Mouse (Mus musculus): ENCODE results near the gene Frmpd1. TPM values are rescaled to one million over a fixed set of nuclear protein-coding genes. Genes with fewer than 3 reads are reported as not detected.
A peak's percentile ranks its signal among the peaks of the same experiment; 100 is the strongest.

The Frmpd1 gene
- polyA plus RNA-seq, 1 experiment from 2014 or later: 5.3 TPM

- Histone ChIP-seq H3K4me3 (ENCODE audit: low read depth, low read length) (no peak overlapping the region), H3K4me2 (ENCODE audit: low read depth, low read length) (no peak overlapping the region), H3K36me3 (ENCODE audit: control insufficient read depth, insufficient read depth, low read length) (no peaks in the 10 kb centered on the region), H3K27ac (replicated peaks; ENCODE audit: low read depth, low read length) (no peak overlapping the region), H3K4me1 (ENCODE audit: control insufficient read depth, insufficient read depth, low read length) (0 out of 2 replicates have a peak, but pooled peaks cover 3% of the 10 kb centered on the region), H3K9me3 (ENCODE audit: control insufficient read depth, low read length) (no peaks in the 10 kb centered on the region), H3K27me3 (replicated peaks; ENCODE audit: control insufficient read depth, insufficient read depth, low read length) (no peaks in the 10 kb centered on the region), H3K9ac (ENCODE audit: low read depth, low read length) (no peak overlapping the region)
- 63% methylated on average over 11 of the region's 11 CpGs for WGBS
- no peak for DNase-seq (ENCODE audit: low spot score)
- no peak for ATAC-seq (ENCODE audit: low read depth)
Observed at GRCm38 (mm10) chr4:45212342-45213063, 27.8 kb downstream of the Frmpd1 start.

- Histone ChIP-seq H3K4me2 (ENCODE audit: low read depth, low read length) (no peak overlapping the region), H3K27me3 (replicated peaks; ENCODE audit: control insufficient read depth, insufficient read depth, low read length) (no peaks in the 10 kb centered on the region), H3K4me3 (ENCODE audit: low read depth, low read length) (no peak overlapping the region), H3K4me1 (ENCODE audit: control insufficient read depth, insufficient read depth, low read length) (no peaks in the 10 kb centered on the region), H3K9me3 (ENCODE audit: control insufficient read depth, low read length) (no peaks in the 10 kb centered on the region), H3K36me3 (ENCODE audit: control insufficient read depth, insufficient read depth, low read length) (no peaks in the 10 kb centered on the region), H3K9ac (ENCODE audit: low read depth, low read length) (no peak overlapping the region), H3K27ac (replicated peaks; ENCODE audit: low read depth, low read length) (no peak overlapping the region)
- ATAC-seq (ENCODE audit: low read depth) (no peak), DNase-seq (ENCODE audit: low spot score) (no peak)
- 84% methylated on average over 8 of the region's 8 CpGs for WGBS
Observed at GRCm38 (mm10) chr4:45219946-45220345, 35.3 kb downstream of the Frmpd1 start.

DNA sequence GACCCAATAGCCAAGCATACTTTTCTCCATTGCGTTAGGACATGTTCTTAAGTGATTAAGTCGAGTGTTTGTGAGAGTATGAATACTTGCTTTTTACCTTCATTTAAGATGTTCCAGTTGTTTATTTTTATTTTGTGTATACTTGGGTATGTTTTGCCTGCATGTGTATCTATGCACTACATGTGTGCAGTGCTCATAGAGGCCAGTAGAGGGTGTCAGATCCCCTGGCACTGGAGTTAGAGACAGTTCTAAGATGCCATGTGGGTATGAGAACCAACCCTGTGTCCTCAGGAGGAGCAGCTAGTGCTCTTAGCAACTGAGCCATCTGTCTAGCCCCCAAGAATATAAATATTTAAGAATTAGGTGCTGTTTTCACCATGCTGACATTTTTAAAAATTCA lies 37.7 kb downstream of the Frmpd1 start:
- Histone ChIP-seq H3K27me3 (replicated peaks; ENCODE audit: control insufficient read depth, insufficient read depth, low read length) (no peaks in the 10 kb centered on the region), H3K9me3 (ENCODE audit: control insufficient read depth, low read length) (no peaks in the 10 kb centered on the region), H3K4me3 (ENCODE audit: low read depth, low read length) (no peak overlapping the region), H3K4me2 (ENCODE audit: low read depth, low read length) (no peak overlapping the region), H3K27ac (replicated peaks; ENCODE audit: low read depth, low read length) (no peak overlapping the region), H3K4me1 (ENCODE audit: control insufficient read depth, insufficient read depth, low read length) (no peaks in the 10 kb centered on the region), H3K9ac (ENCODE audit: low read depth, low read length) (no peak overlapping the region), H3K36me3 (ENCODE audit: control insufficient read depth, insufficient read depth, low read length) (no peaks in the 10 kb centered on the region)
- WGBS: 90% methylated on average over 2 of the region's 2 CpGs
- no peak for DNase-seq (ENCODE audit: low spot score)
- no peak for ATAC-seq (ENCODE audit: low read depth)

- Histone ChIP-seq H3K4me1 (ENCODE audit: control insufficient read depth, insufficient read depth, low read length) (no peaks in the 10 kb centered on the region), H3K4me3 (ENCODE audit: low read depth, low read length) (no peak overlapping the region), H3K4me2 (ENCODE audit: low read depth, low read length) (no peak overlapping the region), H3K9ac (ENCODE audit: low read depth, low read length) (no peak overlapping the region), H3K9me3 (ENCODE audit: control insufficient read depth, low read length) (no peaks in the 10 kb centered on the region), H3K36me3 (ENCODE audit: control insufficient read depth, insufficient read depth, low read length) (no peaks in the 10 kb centered on the region), H3K27me3 (replicated peaks; ENCODE audit: control insufficient read depth, insufficient read depth, low read length) (no peaks in the 10 kb centered on the region), H3K27ac (replicated peaks; ENCODE audit: low read depth, low read length) (no peak overlapping the region)
- ATAC-seq (ENCODE audit: low read depth) (no peak), DNase-seq (ENCODE audit: low spot score) (peak; percentile 31)
- 78% methylated on average over 5 of the region's 5 CpGs for WGBS
Observed at GRCm38 (mm10) chr4:45230263-45230662, 45.6 kb downstream of the Frmpd1 start.

DNA sequence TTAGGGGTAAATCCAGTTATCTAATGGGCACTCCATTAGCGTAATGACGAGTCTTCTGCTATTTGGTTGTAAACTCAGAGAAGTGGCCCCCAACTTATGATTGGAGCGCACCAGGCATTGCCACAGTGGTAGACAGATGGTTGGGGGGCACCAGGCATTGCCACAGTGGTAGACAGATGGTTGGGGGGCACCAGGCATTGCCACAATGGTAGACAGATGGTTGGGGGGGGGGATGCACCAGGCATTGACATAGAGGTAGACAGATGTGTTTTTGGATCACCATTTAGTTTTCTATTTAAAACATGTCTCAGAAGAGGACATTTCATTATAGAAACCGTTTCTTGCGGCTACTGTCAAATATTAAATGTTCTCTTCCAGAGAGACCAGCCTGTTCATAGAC lies 53.6 kb downstream of the Frmpd1 start:
- Histone ChIP-seq H3K4me1 (ENCODE audit: control insufficient read depth, insufficient read depth, low read length) (no peaks in the 10 kb centered on the region), H3K27me3 (replicated peaks; ENCODE audit: control insufficient read depth, insufficient read depth, low read length) (no peaks in the 10 kb centered on the region), H3K9me3 (ENCODE audit: control insufficient read depth, low read length) (no peaks in the 10 kb centered on the region), H3K4me3 (ENCODE audit: low read depth, low read length) (no peak overlapping the region), H3K36me3 (ENCODE audit: control insufficient read depth, insufficient read depth, low read length) (no peaks in the 10 kb centered on the region), H3K4me2 (ENCODE audit: low read depth, low read length) (no peak overlapping the region), H3K9ac (ENCODE audit: low read depth, low read length) (no peak overlapping the region), H3K27ac (replicated peaks; ENCODE audit: low read depth, low read length) (no peak overlapping the region)
- ATAC-seq (ENCODE audit: low read depth) (no peak), DNase-seq (ENCODE audit: low spot score) (no peak)
- 84% methylated on average over 5 of the region's 5 CpGs for WGBS

GRCm38 (mm10) chr4:45241330-45241729 lies 56.7 kb downstream of the Frmpd1 start:
- ATAC-seq (ENCODE audit: low read depth): no peak
- Histone ChIP-seq H3K4me2 (ENCODE audit: low read depth, low read length) (no peak overlapping the region), H3K4me3 (ENCODE audit: low read depth, low read length) (no peak overlapping the region), H3K4me1 (ENCODE audit: control insufficient read depth, insufficient read depth, low read length) (no peaks in the 10 kb centered on the region), H3K36me3 (ENCODE audit: control insufficient read depth, insufficient read depth, low read length) (no peaks in the 10 kb centered on the region), H3K27me3 (replicated peaks; ENCODE audit: control insufficient read depth, insufficient read depth, low read length) (no peaks in the 10 kb centered on the region), H3K27ac (replicated peaks; ENCODE audit: low read depth, low read length) (no peak overlapping the region), H3K9me3 (ENCODE audit: control insufficient read depth, low read length) (no peaks in the 10 kb centered on the region), H3K9ac (ENCODE audit: low read depth, low read length) (no peak overlapping the region)
- WGBS: 71% methylated on average over 5 of the region's 5 CpGs
- DNase-seq (ENCODE audit: low spot score): no peak

GRCm38 (mm10) chr4:45242163-45242562 lies 57.5 kb downstream of the Frmpd1 start:
- Histone ChIP-seq H3K4me3 (ENCODE audit: low read depth, low read length) (no peak overlapping the region), H3K27ac (replicated peaks; ENCODE audit: low read depth, low read length) (no peak overlapping the region), H3K36me3 (ENCODE audit: control insufficient read depth, insufficient read depth, low read length) (no peaks in the 10 kb centered on the region), H3K9me3 (ENCODE audit: control insufficient read depth, low read length) (no peaks in the 10 kb centered on the region), H3K27me3 (replicated peaks; ENCODE audit: control insufficient read depth, insufficient read depth, low read length) (no peaks in the 10 kb centered on the region), H3K9ac (ENCODE audit: low read depth, low read length) (no peak overlapping the region), H3K4me2 (ENCODE audit: low read depth, low read length) (no peak overlapping the region), H3K4me1 (ENCODE audit: control insufficient read depth, insufficient read depth, low read length) (no peaks in the 10 kb centered on the region)
- ATAC-seq (ENCODE audit: low read depth) (no peak), DNase-seq (ENCODE audit: low spot score) (no peak)
- 78% methylated on average over 7 of the region's 7 CpGs for whole genome bisulfite sequencing

DNA sequence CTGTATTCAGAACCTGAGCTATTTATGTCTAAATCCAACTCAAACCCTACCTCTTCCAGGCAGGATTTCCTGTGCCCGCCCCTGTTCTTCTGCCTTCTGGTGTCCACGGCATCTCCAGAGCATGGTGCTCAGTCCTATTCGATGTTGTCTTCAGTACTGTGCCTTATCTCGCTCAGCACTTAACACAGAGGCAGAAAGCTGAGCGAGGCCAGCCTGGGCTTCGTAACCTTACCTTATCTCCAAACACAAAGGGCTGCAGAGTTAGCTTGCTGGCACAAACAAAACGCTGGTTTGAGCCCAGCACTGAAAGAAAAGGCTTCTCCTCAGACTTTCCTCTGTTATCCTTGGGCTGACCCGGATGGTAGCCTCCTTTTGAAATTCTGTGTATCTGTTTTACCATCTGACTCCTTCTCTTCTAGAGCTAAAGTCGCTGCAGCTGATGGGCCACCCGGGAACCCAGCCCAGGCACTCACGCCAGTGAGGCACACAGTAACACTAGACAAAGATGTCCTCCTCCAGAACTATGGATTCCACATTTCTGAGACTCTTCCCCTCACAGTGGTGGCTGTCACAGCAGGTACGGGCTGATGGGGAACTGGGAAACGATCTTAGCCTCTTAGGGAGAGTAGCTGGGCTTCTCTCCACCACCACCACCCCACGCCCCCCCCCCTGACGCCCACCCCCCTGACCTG lies 58.7 kb downstream of the Frmpd1 start:
- H3K4me1 ChIP-seq (ENCODE audit: control insufficient read depth, insufficient read depth, low read length): no peaks in the 10 kb centered on the region
- H3K9ac ChIP-seq (ENCODE audit: low read depth, low read length): no peak overlapping the region
- no peak overlapping the region for H3K4me3 ChIP-seq (ENCODE audit: low read depth, low read length)
- ATAC-seq (ENCODE audit: low read depth): no peak
- H3K36me3 ChIP-seq (ENCODE audit: control insufficient read depth, insufficient read depth, low read length): no peaks in the 10 kb centered on the region
- no peaks in the 10 kb centered on the region for H3K9me3 ChIP-seq (ENCODE audit: control insufficient read depth, low read length)
- no peak for DNase-seq (ENCODE audit: low spot score)
- WGBS: 60% methylated on average over 14 of the region's 15 CpGs
- H3K27me3 ChIP-seq (replicated peaks; ENCODE audit: control insufficient read depth, insufficient read depth, low read length): no peaks in the 10 kb centered on the region
- no peak overlapping the region for H3K27ac ChIP-seq (replicated peaks; ENCODE audit: low read depth, low read length)
- no peak overlapping the region for H3K4me2 ChIP-seq (ENCODE audit: low read depth, low read length)

DNA sequence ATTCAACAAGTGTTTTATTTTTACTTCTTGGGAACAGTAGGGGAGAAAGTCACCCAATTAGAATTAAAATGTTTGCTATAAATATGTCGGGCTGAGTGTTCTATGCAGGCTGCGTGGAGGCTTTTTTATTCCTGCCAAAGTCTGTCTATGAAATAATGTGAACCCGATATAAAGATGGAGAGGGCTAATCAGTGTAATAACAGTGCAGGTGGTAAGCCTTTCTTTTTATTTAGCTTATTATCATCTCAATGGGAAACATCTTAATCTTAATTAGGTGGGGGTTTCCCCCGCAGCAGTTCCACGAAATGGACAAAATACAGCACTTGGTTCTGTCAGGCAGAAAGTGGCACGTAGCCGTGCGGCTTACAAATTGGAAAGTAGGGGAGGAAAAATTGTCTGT lies 66.6 kb downstream of the Frmpd1 start:
- ATAC-seq (ENCODE audit: low read depth) (no peak), DNase-seq (ENCODE audit: low spot score) (no peak)
- no peak overlapping the region for H3K9ac ChIP-seq (ENCODE audit: low read depth, low read length)
- 81% methylated on average over 8 of the region's 8 CpGs for WGBS
- no peak overlapping the region for H3K4me3 ChIP-seq (ENCODE audit: low read depth, low read length)
- H3K4me1 ChIP-seq (ENCODE audit: control insufficient read depth, insufficient read depth, low read length): no peaks in the 10 kb centered on the region
- H3K27ac ChIP-seq (replicated peaks; ENCODE audit: low read depth, low read length): no peak overlapping the region
- no peaks in the 10 kb centered on the region for H3K27me3 ChIP-seq (replicated peaks; ENCODE audit: control insufficient read depth, insufficient read depth, low read length)
- H3K4me2 ChIP-seq (ENCODE audit: low read depth, low read length): no peak overlapping the region
- no peaks in the 10 kb centered on the region for H3K9me3 ChIP-seq (ENCODE audit: control insufficient read depth, low read length)
- H3K36me3 ChIP-seq (ENCODE audit: control insufficient read depth, insufficient read depth, low read length): no peaks in the 10 kb centered on the region
